ENCODE assay signal across 13 mouse cellular contexts in genomic region chr14:76421162-76421561, GRCm38 (mm10). TPM values are rescaled to one million over a fixed set of nuclear protein-coding genes. Genes with fewer than 3 reads are reported as not detected.
DNase-seq lines count a peak whose midpoint lies in the region; ATAC-seq and TF ChIP-seq lines count a peak whose summit lies in the region.
"Had no signal": no experiment of that assay in that cellular context is flagged by ENCODE, and none has a peak within 500 bp of the region (broad histone marks: within the 10 kb centered on the region; RNA-seq: fewer than 3 reads in every experiment).

No protein-coding gene starts in this region.

- 87% methylated on average over 4 of the region's 4 CpGs for WGBS in forebrain, embryonic 12.5 days
- 63% methylated on average over 4 of the region's 4 CpGs for WGBS in intestine, embryonic 15.5 days
- 65% methylated on average over 4 of the region's 4 CpGs for WGBS in neural tube, embryonic 13.5 days

- H3K4me3 ChIP-seq in layer of hippocampus, adult 2 months: peak overlapping the region; percentile 78
- H3K4me3 ChIP-seq in forebrain, embryonic 12.5 days (replicated peaks): peak overlapping the region; percentile 30; the same call in 1 of the 2 replicates
- no peak overlapping the region for H3K4me3 ChIP-seq in intestine, embryonic 15.5 days (replicated peaks)
- peak overlapping the region; percentile 39 for H3K4me3 ChIP-seq in neural tube, embryonic 13.5 days
- H3K4me3 ChIP-seq: heart, adult 2 months had no signal

- ATAC-seq in forebrain, embryonic 12.5 days (ENCODE audit: low FRiP score): no peak
- peak; percentile 54 for ATAC-seq in intestine, embryonic 15.5 days
- no peak for ATAC-seq in neural tube, embryonic 13.5 days (ENCODE audit: low read depth)

- no peaks in the 10 kb centered on the region for H3K27me3 ChIP-seq in forebrain, embryonic 12.5 days
- no peaks in the 10 kb centered on the region for H3K27me3 ChIP-seq in intestine, embryonic 15.5 days (replicated peaks)
- H3K27me3 ChIP-seq in neural tube, embryonic 13.5 days: no peaks in the 10 kb centered on the region

- H3K4me1 ChIP-seq in forebrain, embryonic 12.5 days: peaks cover 75% of the 10 kb centered on the region
- peaks cover 47% of the 10 kb centered on the region for H3K4me1 ChIP-seq in intestine, embryonic 15.5 days (replicated peaks)
- H3K4me1 ChIP-seq in neural tube, embryonic 13.5 days (replicated peaks): peaks cover 88% of the 10 kb centered on the region

- TF ChIP-seq CTCF in layer of hippocampus, adult 2 months (conservative IDR thresholded peaks at IDR 0.05): no peak

- no peaks in the 10 kb centered on the region for H3K9me3 ChIP-seq in forebrain, embryonic 12.5 days
- H3K9me3 ChIP-seq in intestine, embryonic 15.5 days: no peaks in the 10 kb centered on the region
- no peaks in the 10 kb centered on the region for H3K9me3 ChIP-seq in neural tube, embryonic 13.5 days

- no peak for DNase-seq in layer of hippocampus, adult 2 months (ENCODE audit: low spot score in 2 of 2)
- no peak for DNase-seq in layer of hippocampus, postnatal 36 days
- no peak for DNase-seq in heart, adult 9 months (ENCODE audit: low spot score in 2 of 2)
- no peak for DNase-seq in spleen, adult 12 weeks (ENCODE audit: low spot score)
- DNase-seq in right cerebral cortex, postnatal 14 days: no peak
- DNase-seq: cerebellum, postnatal 14 days; heart, adult 2 months; kidney, adult 11 months; left cerebral cortex, postnatal 4 days had no signal

- H3K4me2 ChIP-seq in forebrain, embryonic 12.5 days: peak overlapping the region; percentile 59
- no peak overlapping the region for H3K4me2 ChIP-seq in intestine, embryonic 15.5 days (replicated peaks)
- H3K4me2 ChIP-seq in neural tube, embryonic 13.5 days: peak overlapping the region; percentile 86

- H3K9ac ChIP-seq in forebrain, embryonic 12.5 days: no peak overlapping the region
- H3K9ac ChIP-seq in intestine, embryonic 15.5 days: no peak overlapping the region
- peak overlapping the region; percentile 61; the same call in 1 of the 2 replicates for H3K9ac ChIP-seq in neural tube, embryonic 13.5 days

- no peak overlapping the region for H3K27ac ChIP-seq in layer of hippocampus, adult 2 months
- H3K27ac ChIP-seq in forebrain, embryonic 12.5 days: no peak overlapping the region
- H3K27ac ChIP-seq in intestine, embryonic 15.5 days: no peak overlapping the region
- no peak overlapping the region for H3K27ac ChIP-seq in neural tube, embryonic 13.5 days (replicated peaks)
- H3K27ac ChIP-seq: heart, adult 2 months; macrophage had no signal

- peaks cover 73% of the 10 kb centered on the region for H3K36me3 ChIP-seq in forebrain, embryonic 12.5 days (replicated peaks)
- peaks cover 23% of the 10 kb centered on the region; the same call in 1 of the 2 replicates for H3K36me3 ChIP-seq in intestine, embryonic 15.5 days
- peaks cover 63% of the 10 kb centered on the region for H3K36me3 ChIP-seq in neural tube, embryonic 13.5 days

RNA-seq across cellular contexts. Expression of gene Tsc22d1, which starts 6.4 kb away (rescaled TPM):
- 100 to 1,000 TPM; 503 to 530 TPM for total RNA-seq in layer of hippocampus, adult 2 months (2021)
- 100 to 1,000 TPM; 540 to 554 TPM for total RNA-seq in layer of hippocampus, postnatal 36 days (2021)
- polyA plus RNA-seq in forebrain, embryonic 12.5 days (2016; fragmentation: Nextera tagmentation; extraction: Ambion mirVana): 381 and 460 TPM in 2 replicates
- polyA plus RNA-seq in intestine, embryonic 15.5 days (2015; fragmentation: Nextera tagmentation; extraction: Ambion mirVana): 386 and 396 TPM in 2 replicates
- 792 and 821 TPM in 2 replicates for polyA plus RNA-seq in neural tube, embryonic 13.5 days (2015; fragmentation: Nextera tagmentation; extraction: Ambion mirVana)
